In genomic region chr11:57390826-57391225, GRCm38 (mm10) we compare ENCODE assay signal across 19 mouse cellular contexts.
DNase-seq lines count a peak whose midpoint lies in the region; ATAC-seq and TF ChIP-seq lines count a peak whose summit lies in the region.
"Had no signal": no experiment of that assay in that cellular context is flagged by ENCODE, and none has a peak within 500 bp of the region (broad histone marks: within the 10 kb centered on the region; RNA-seq: fewer than 3 reads in every experiment).

No protein-coding gene starts in this region.

- no peak for TF ChIP-seq POLR2A in lung, adult 2 months (IDR thresholded peaks at IDR 0.05; ENCODE audit: borderline replicate concordance, extremely low read depth, low read depth, low read length)

- no peaks in the 10 kb centered on the region for H3K9me3 ChIP-seq in lung, embryonic 16.5 days (ENCODE audit: control insufficient read depth, low read length)
- H3K9me3 ChIP-seq in heart, postnatal 0 days (replicated peaks; ENCODE audit: control insufficient read depth, low read length): no peaks in the 10 kb centered on the region
- no peaks in the 10 kb centered on the region for H3K9me3 ChIP-seq in hindbrain, embryonic 11.5 days (ENCODE audit: control insufficient read depth, low read length)
- H3K9me3 ChIP-seq: embryonic facial prominence, embryonic 10.5 days; forebrain, embryonic 13.5 days; hindbrain, embryonic 13.5 days had no signal

- peak; percentile 45 for ATAC-seq in lung, embryonic 16.5 days (ENCODE audit: low read depth)
- no peak; the same call in 1 of the 2 replicates for ATAC-seq in heart, postnatal 0 days (ENCODE audit: insufficient read depth, low read depth)
- ATAC-seq in hindbrain, embryonic 11.5 days (ENCODE audit: low FRiP score): no peak
- ATAC-seq: activated CD4-positive, CD25-positive, alpha-beta regulatory T cell, adult 4 months; forebrain, embryonic 13.5 days; hindbrain, postnatal 0 days; Patski had no signal

- no peaks in the 10 kb centered on the region for H3K27me3 ChIP-seq in lung, embryonic 16.5 days (ENCODE audit: control insufficient read depth, insufficient read depth, low read depth, low read length)
- H3K27me3 ChIP-seq in heart, postnatal 0 days (ENCODE audit: control insufficient read depth, insufficient read depth, low read length): no peaks in the 10 kb centered on the region
- H3K27me3 ChIP-seq in hindbrain, embryonic 11.5 days (ENCODE audit: control insufficient read depth, insufficient read depth, low read length): no peaks in the 10 kb centered on the region
- H3K27me3 ChIP-seq: hindbrain, embryonic 13.5 days had no signal

- no peaks in the 10 kb centered on the region for H3K4me1 ChIP-seq in lung, embryonic 16.5 days (replicated peaks; ENCODE audit: control insufficient read depth, insufficient read depth, low read length)
- H3K4me1 ChIP-seq in lung, adult 2 months (ENCODE audit: control insufficient read depth, insufficient read depth, low read length): no peaks in the 10 kb centered on the region
- no peaks in the 10 kb centered on the region for H3K4me1 ChIP-seq in heart, postnatal 0 days (ENCODE audit: control insufficient read depth, insufficient read depth)
- no peaks in the 10 kb centered on the region for H3K4me1 ChIP-seq in hindbrain, embryonic 11.5 days (replicated peaks; ENCODE audit: control insufficient read depth, insufficient read depth, low read length)
- H3K4me1 ChIP-seq: embryonic facial prominence, embryonic 10.5 days; hindbrain, embryonic 13.5 days had no signal

- 0 out of 2 replicates have a peak, but pooled peaks have one; percentile 38 for TF ChIP-seq EP300 in heart, postnatal 0 days (IDR thresholded peaks at IDR 0.05; ENCODE audit: low read depth)

- no peak overlapping the region for H3K4me2 ChIP-seq in lung, embryonic 16.5 days (ENCODE audit: low read depth, low read length)
- no peak overlapping the region for H3K4me2 ChIP-seq in heart, postnatal 0 days (ENCODE audit: low read depth, low read length)
- no peak overlapping the region for H3K4me2 ChIP-seq in hindbrain, embryonic 11.5 days (replicated peaks; ENCODE audit: low read depth, low read length)
- H3K4me2 ChIP-seq: forebrain, embryonic 13.5 days; hindbrain, embryonic 13.5 days had no signal

- no peak overlapping the region for H3K27ac ChIP-seq in lung, embryonic 16.5 days (ENCODE audit: low read length)
- H3K27ac ChIP-seq in heart, postnatal 0 days (ENCODE audit: low read depth): no peak overlapping the region
- no peak overlapping the region for H3K27ac ChIP-seq in hindbrain, embryonic 11.5 days (ENCODE audit: low read depth, low read length)
- H3K27ac ChIP-seq: embryonic facial prominence, embryonic 10.5 days; forebrain, embryonic 13.5 days; heart, adult 2 months; hindbrain, embryonic 13.5 days; hindbrain, postnatal 0 days had no signal

- no peak overlapping the region for H3K4me3 ChIP-seq in lung, embryonic 16.5 days (ENCODE audit: low read length)
- no peak overlapping the region for H3K4me3 ChIP-seq in lung, adult 2 months (replicated peaks; ENCODE audit: extremely low read depth, low read depth, low read length)
- H3K4me3 ChIP-seq in heart, postnatal 0 days (ENCODE audit: low read depth, low read length): no peak overlapping the region
- no peak overlapping the region for H3K4me3 ChIP-seq in hindbrain, embryonic 11.5 days (ENCODE audit: low read depth, low read length)
- H3K4me3 ChIP-seq: embryonic facial prominence, embryonic 10.5 days; forebrain, embryonic 13.5 days; heart, adult 2 months; hindbrain, embryonic 13.5 days had no signal

- TF ChIP-seq CTCF in lung, adult 2 months (IDR thresholded peaks at IDR 0.05; ENCODE audit: insufficient read depth, low read length): no peak
- TF ChIP-seq CTCF in heart, postnatal 0 days (IDR thresholded peaks at IDR 0.05; ENCODE audit: low read depth): no peak

- H3K9ac ChIP-seq in lung, embryonic 16.5 days (ENCODE audit: low read length): no peak overlapping the region
- no peak overlapping the region for H3K9ac ChIP-seq in heart, postnatal 0 days (replicated peaks; ENCODE audit: low read depth, low read length)
- no peak overlapping the region for H3K9ac ChIP-seq in hindbrain, embryonic 11.5 days (ENCODE audit: low read depth, low read length)
- H3K9ac ChIP-seq: forebrain, embryonic 13.5 days; hindbrain, embryonic 13.5 days had no signal

- DNase-seq in lung, adult 2 months: no peak
- peak; percentile 36 to 63 for DNase-seq in heart, adult 9 months (ENCODE audit: low spot score in 2 of 2)
- DNase-seq in heart, postnatal 0 days (ENCODE audit: low spot score): no peak
- peak; percentile 20 for DNase-seq in heart, postnatal 4 days
- no peak for DNase-seq in hindbrain, embryonic 11.5 days (ENCODE audit: low spot score)
- no peak for DNase-seq in cerebellum, postnatal 14 days
- DNase-seq: adrenal gland, postnatal 14 days; cerebellum, adult 11-12 months; cerebellum, adult 9-10 months; gastrocnemius, postnatal 36 days; kidney, adult 11 months had no signal

- whole genome bisulfite sequencing in lung, embryonic 16.5 days: 54% methylated on average over 4 of the region's 4 CpGs
- 49% methylated on average over 4 of the region's 4 CpGs for whole genome bisulfite sequencing in lung, adult 2 months
- WGBS in heart, postnatal 0 days: 24% methylated on average over 4 of the region's 4 CpGs
- 85% methylated on average over 4 of the region's 4 CpGs for WGBS in hindbrain, embryonic 11.5 days

- no peaks in the 10 kb centered on the region for H3K36me3 ChIP-seq in lung, embryonic 16.5 days (ENCODE audit: control insufficient read depth, insufficient read depth, low read length)
- no peaks in the 10 kb centered on the region for H3K36me3 ChIP-seq in heart, postnatal 0 days (replicated peaks; ENCODE audit: control insufficient read depth, insufficient read depth, low read length)
- no peaks in the 10 kb centered on the region for H3K36me3 ChIP-seq in hindbrain, embryonic 11.5 days (ENCODE audit: control insufficient read depth, insufficient read depth, low read length)
- H3K36me3 ChIP-seq: embryonic facial prominence, embryonic 10.5 days; hindbrain, embryonic 13.5 days had no signal

Comparison
In these comparisons a context has a peak if more than half of its experiments do, and no peak if none do; other contexts are left out.
1. DNase-seq: peak in heart, adult 9 months (2 of 2) and heart, postnatal 4 days (single experiment); none in lung, adult 2 months (single experiment), heart, postnatal 0 days (single experiment), hindbrain, embryonic 11.5 days (single experiment) and cerebellum, postnatal 14 days (0 of 2).